Mouse (Mus musculus) stomach, postnatal 0 days (tissue): ENCODE measurements around the gene Myh3. TPM values are rescaled to one million over a fixed set of nuclear protein-coding genes. Genes with fewer than 3 reads are reported as not detected.

Experiments used
- ATAC-seq: fragments of 200-750 bp; cut with Nextera tagmentation; 2 replicates; pipeline ENCODE4 v1.8.0; 2017; ENCODE audit not compliant: low FRiP score, low TSS enrichment
- DNase-seq: peaks from one replicate; pipeline ENCODE4 v3.0.0-alpha.2; 2016; ENCODE audit warnings: low spot score
- H3K27ac ChIP-seq: fragments of 300-500 bp; sonication (generic); replicated peaks from 2 replicates; pipeline ENCODE4 v1.5.1; 2014; ENCODE audit warnings: mild to moderate bottlenecking, control low read depth
- H3K27me3 ChIP-seq: fragments of 300-500 bp; sonication (generic); 2 replicates; pipeline ENCODE4 v1.6.1; 2014; ENCODE audit warnings: low read length; ENCODE audit not compliant: control insufficient read depth, insufficient read depth
- H3K36me3 ChIP-seq: fragments of 300-500 bp; sonication (generic); 2 replicates; pipeline ENCODE4 v1.6.1; 2014; ENCODE audit warnings: low read length, mixed read lengths; ENCODE audit not compliant: control insufficient read depth, insufficient read depth
- H3K4me1 ChIP-seq: fragments of 300-500 bp; sonication (generic); replicated peaks from 2 replicates; pipeline ENCODE4 v1.6.1; 2014; ENCODE audit warnings: antibody characterized with exemption; ENCODE audit not compliant: control insufficient read depth, insufficient read depth
- H3K4me2 ChIP-seq: fragments of 300-500 bp; sonication (generic); replicated peaks from 2 replicates; pipeline ENCODE4 v1.6.1; 2014; ENCODE audit warnings: low read depth, mild to moderate bottlenecking, control low read depth, moderate library complexity
- H3K4me3 ChIP-seq: fragments of 300-500 bp; sonication (generic); 2 replicates; pipeline ENCODE4 v1.5.1; 2014; ENCODE audit warnings: low read depth, low read length, control low read depth
- H3K9ac ChIP-seq: fragments of 300-500 bp; sonication (generic); 2 replicates; pipeline ENCODE4 v1.6.1; 2014; ENCODE audit warnings: mild to moderate bottlenecking, low read length, control low read depth, mixed read lengths
- H3K9me3 ChIP-seq: fragments of 300-500 bp; sonication (generic); 2 replicates; pipeline ENCODE4 v1.6.1; 2016; ENCODE audit warnings: low read length; ENCODE audit not compliant: control insufficient read depth
- CTCF ChIP-seq: IDR thresholded peaks from 2 replicates; pipeline ENCODE4 v1.5.1; 2016; ENCODE audit warnings: antibody characterized with exemption, low read depth, mild to moderate bottlenecking, moderate library complexity
- EP300 ChIP-seq: optimal IDR thresholded peaks from 2 replicates; pipeline ENCODE3; 2016; ENCODE audit warnings: antibody characterized with exemption
- WGBS: fragments of 180-500 bp; shearing (Covaris S2); extraction: QIAGEN DNeasy Blood & Tissue Kit; methylation state at CpG from one replicate; pipeline ENCODE4 v1.1.7; 2014; 5-methylcytosine and 5-hydroxymethylcytosine counted together
- polyA plus RNA-seq: library from polyadenylated mRNA; unstranded; fragments of >200 nt; fragmentation: Nextera tagmentation; extraction: Ambion mirVana; gene quantifications from 2 replicates; pipeline ENCODE4 v1.2.1, GENCODE M21; 2015

The Myh3 gene
- polyA plus RNA-seq, 1 experiment from 2014 or later: 0.91 TPM

DNA sequence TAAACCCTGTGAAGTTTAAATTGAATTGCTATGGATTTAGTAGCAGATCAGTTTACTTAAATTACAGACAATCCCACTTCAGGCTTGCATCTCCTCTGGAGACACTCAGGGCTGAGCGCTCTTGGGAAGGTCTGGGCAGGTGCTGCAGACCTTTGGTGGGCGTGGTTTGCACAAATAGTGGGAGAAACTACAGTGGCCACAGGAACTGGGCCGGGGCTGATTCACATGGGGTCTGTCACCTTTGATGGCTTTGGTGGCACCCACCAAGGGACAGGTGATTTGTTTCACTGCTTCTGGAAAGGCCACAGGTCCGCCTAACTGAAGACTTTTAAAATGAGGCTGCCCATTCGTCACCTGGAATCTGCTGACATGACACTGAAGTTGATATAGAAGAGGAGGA is 38.6 kb downstream of the Myh3 start:
- no peaks in the 10 kb centered on the region for H3K4me1 ChIP-seq
- TF ChIP-seq CTCF (no peak), EP300 (no peak)
- H3K27me3 ChIP-seq: no peaks in the 10 kb centered on the region
- DNase-seq (no peak), ATAC-seq (no peak)
- no peak overlapping the region for H3K9ac ChIP-seq
- 67% methylated on average over 5 of the region's 5 CpGs for WGBS
- H3K4me3 ChIP-seq: no peak overlapping the region
- H3K27ac ChIP-seq: no peak overlapping the region
- no peaks in the 10 kb centered on the region for H3K9me3 ChIP-seq
- H3K36me3 ChIP-seq: no peaks in the 10 kb centered on the region
- H3K4me2 ChIP-seq: no peak overlapping the region

DNA sequence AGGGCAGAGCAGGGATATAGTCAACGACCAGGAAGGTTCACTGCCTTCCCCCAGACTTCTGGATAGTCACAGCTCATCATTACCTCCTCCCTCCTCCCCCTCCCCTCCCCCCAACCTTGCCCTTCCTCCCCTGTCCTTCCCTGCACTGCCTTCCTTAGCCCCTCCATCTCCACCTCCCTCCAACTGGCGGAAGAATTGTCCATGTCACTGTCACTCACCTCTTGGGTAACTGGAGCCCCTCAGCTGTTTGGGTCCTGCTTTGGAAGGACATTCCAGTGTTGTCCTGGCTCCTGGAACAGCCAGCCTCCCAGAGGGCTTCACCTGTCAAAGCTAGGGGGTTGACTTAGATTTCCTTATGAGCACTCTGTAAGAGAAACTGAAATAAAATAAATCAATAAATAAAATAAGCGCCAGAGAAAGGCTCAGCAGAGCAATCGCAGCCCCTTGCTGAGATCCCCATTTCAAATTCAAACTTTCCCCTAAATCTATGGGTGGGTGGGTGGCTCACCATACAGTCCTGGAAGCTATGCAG is 41.5 kb downstream of the Myh3 start:
- 49% methylated on average over 4 of the region's 4 CpGs for WGBS
- no peak for TF ChIP-seq CTCF
- TF ChIP-seq EP300: no peak
- Histone ChIP-seq H3K9me3 (no peaks in the 10 kb centered on the region), H3K27ac (no peak overlapping the region), H3K36me3 (no peaks in the 10 kb centered on the region), H3K27me3 (no peaks in the 10 kb centered on the region), H3K4me1 (no peaks in the 10 kb centered on the region), H3K4me2 (no peak overlapping the region), H3K9ac (no peak overlapping the region), H3K4me3 (no peak overlapping the region)
- ATAC-seq (no peak), DNase-seq (no peak)

DNA sequence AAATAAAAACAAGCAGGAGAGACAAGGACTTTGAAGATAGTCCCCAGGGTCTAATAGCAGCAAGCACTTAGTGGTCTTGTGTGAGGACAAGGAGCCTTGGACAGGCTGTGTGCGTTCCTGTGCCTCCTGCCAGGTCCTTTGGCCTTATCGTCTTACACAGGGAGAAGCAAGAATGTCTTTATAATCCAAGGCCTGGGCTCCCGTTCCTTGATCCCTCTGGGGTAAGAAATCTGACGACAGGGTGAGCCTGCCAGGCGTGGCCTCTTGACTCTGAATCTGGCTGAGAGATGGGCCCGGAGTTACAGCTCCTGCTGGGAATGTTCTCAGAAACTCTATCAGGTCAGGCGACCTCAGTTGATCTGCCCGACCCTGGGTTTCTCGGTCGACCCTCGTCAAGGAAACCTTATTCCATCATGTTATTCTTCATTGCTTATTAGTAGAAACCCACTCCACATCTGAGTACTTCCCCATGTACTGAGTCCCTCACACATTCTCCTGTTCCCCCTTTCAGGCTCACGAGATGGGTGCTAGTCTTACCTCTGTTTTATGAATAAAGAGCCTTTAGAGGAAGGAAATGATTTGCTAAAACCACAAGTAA is 42.7 kb downstream of the Myh3 start:
- no peak overlapping the region for H3K9ac ChIP-seq
- no peak overlapping the region for H3K4me2 ChIP-seq
- H3K27ac ChIP-seq: no peak overlapping the region
- ATAC-seq (no peak), DNase-seq (no peak)
- H3K27me3 ChIP-seq: no peaks in the 10 kb centered on the region
- H3K9me3 ChIP-seq: no peaks in the 10 kb centered on the region
- WGBS: 63% methylated on average over 12 of the region's 12 CpGs
- no peak overlapping the region for H3K4me3 ChIP-seq
- no peaks in the 10 kb centered on the region for H3K4me1 ChIP-seq
- no peak for TF ChIP-seq CTCF
- TF ChIP-seq EP300: no peak
- H3K36me3 ChIP-seq: no peaks in the 10 kb centered on the region

DNA sequence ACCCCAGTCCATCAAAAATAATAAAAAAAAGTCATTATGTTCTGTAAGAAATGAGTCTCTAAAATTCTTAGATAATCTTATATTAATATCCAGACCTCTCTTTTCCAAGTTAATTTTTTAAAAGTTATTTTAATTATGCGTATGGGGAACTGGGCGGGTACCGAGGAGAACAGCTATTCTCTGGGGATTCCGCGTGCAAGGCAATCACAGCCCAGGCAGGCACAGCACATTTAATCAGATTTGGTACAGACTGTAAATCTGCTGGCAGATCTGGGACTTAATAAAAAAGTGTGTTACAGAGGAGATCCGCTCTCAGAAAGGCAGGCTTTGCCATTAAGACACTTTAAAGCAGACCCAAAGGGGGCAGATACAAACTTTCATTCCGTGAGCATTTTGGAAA is 46.8 kb downstream of the Myh3 start:
- no peak for TF ChIP-seq CTCF
- Histone ChIP-seq H3K36me3 (no peaks in the 10 kb centered on the region), H3K27ac (no peak overlapping the region), H3K4me2 (no peak overlapping the region), H3K9ac (no peak overlapping the region), H3K4me1 (no peaks in the 10 kb centered on the region), H3K27me3 (no peaks in the 10 kb centered on the region), H3K4me3 (no peak overlapping the region), H3K9me3 (no peaks in the 10 kb centered on the region)
- DNase-seq: no peak
- WGBS: 78% methylated on average over 7 of the region's 7 CpGs
- ATAC-seq: no peak

DNA sequence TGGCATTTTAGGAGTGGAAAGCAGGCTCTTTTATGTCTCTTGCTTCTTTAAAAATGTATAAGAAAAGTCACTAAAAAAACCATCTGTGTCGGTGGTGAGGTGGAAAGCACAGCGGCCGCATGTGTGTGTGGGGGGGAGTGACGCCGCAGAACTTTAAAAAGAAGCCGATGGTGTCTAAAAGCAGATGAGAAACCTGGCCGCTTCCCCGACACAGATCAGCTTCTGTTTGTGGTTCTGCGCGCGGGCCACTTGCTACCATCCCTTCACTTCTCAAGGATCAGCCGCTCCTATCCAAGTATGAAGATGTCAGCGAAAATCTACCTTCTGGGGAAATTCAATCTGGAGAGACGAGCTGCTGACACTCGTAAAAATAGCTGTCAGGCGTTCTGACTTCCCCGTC is 47.3 kb downstream of the Myh3 start:
- WGBS: 70% methylated on average over 17 of the region's 17 CpGs

DNA sequence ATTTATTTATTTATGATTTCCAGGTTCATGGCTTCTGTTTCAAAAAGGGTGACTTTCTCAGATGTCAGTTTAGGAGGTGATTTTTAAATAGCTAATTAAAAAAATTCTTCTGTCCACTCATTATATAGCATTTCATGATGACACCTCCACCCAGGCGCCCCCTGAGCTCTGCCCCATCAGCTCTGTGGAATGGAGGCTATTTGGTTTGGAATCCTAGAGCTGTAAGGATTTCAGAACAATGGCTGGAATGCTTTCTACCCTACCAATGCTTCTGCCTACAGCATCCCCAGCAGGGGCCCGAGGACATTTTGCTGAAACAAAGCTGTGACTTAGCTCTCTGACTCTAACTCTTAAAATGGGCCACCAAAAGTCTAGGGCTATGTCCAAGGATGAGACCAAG is 55.4 kb downstream of the Myh3 start:
- H3K27me3 ChIP-seq: no peaks in the 10 kb centered on the region
- DNase-seq (no peak), ATAC-seq (no peak)
- WGBS: 78% methylated on average over 2 of the region's 2 CpGs
- no peaks in the 10 kb centered on the region for H3K36me3 ChIP-seq
- H3K4me2 ChIP-seq: no peak overlapping the region
- no peak overlapping the region for H3K4me3 ChIP-seq
- no peaks in the 10 kb centered on the region for H3K9me3 ChIP-seq
- H3K9ac ChIP-seq: no peak overlapping the region
- no peak overlapping the region for H3K27ac ChIP-seq
- TF ChIP-seq CTCF: no peak
- TF ChIP-seq EP300: no peak
- H3K4me1 ChIP-seq: no peaks in the 10 kb centered on the region

More for the DNA sequence above, 47.3 kb downstream of the Myh3 start:
- H3K36me3 ChIP-seq: no peaks in the 10 kb centered on the region
- no peak overlapping the region for H3K4me3 ChIP-seq
- no peak overlapping the region for H3K27ac ChIP-seq
- DNase-seq (no peak), ATAC-seq (no peak)
- H3K9me3 ChIP-seq: no peaks in the 10 kb centered on the region
- H3K4me1 ChIP-seq: no peaks in the 10 kb centered on the region
- H3K4me2 ChIP-seq: no peak overlapping the region
- no peak overlapping the region for H3K9ac ChIP-seq
- TF ChIP-seq EP300 (no peak), CTCF (no peak)
- no peaks in the 10 kb centered on the region for H3K27me3 ChIP-seq
